Mouse (Mus musculus): Measurements from ENCODE around the gene Gjb1.
"Not testable (repeated sequence)": the region's sequence is repeated elsewhere in the genome, so short reads cannot be mapped to it uniquely, and the experiment has no call there.

Gjb1 gene

GRCm38 (mm10) chrX:101376190-101376968 lies at the start of gene Gjb1:
Gene Gjb1, plus strand, starts transcription at chrX:101376378.
- in situ Hi-C loops (cut with MboI, MseI), result no loop called here

DNA sequence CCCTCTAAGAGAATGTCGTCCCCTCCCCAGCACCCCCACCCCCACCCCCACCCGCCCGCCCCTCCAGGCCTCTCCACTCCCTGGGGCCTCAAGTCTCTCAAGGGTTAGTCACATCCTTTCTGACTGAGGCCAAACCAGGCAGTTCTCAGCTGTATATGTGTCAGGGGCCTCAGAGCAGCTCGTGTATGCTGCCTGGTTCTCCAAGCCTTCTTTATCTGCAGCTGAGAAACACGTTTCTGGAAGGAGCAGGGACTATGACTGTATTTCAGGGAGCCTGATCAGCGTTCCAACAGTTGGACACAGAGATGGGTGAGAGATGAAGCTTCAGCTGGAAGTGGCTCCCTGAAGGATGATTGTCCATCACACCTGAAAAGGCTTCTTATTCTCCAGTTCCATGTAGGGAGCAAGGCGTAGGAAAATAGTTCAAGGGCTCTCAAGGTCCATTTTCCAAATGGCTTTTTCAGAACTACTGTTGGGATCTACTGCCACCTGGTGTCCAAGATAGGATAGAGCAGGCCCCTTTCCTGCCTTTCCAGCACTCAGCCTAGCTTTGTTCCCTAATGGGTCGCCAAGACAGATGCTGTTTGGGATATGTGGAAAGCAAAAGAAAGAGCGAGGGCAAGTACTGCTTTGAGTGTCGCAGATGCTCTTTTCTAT lies 46.7 kb upstream of the Gjb1 start:
- in situ Hi-C loops (cut with MboI, MseI), result loop anchor here (25.0 kb wide), 1 partner anchor 192 kb away; no protein-coding TSS in a partner anchor

- in situ Hi-C loops (cut with MboI, MseI), result loop anchor here (25.0 kb wide), 1 partner anchor 195 kb away; no protein-coding TSS in a partner anchor
These were observed 44.2 kb upstream of the Gjb1 start for GRCm38 (mm10) chrX:101332031-101332374.

DNA sequence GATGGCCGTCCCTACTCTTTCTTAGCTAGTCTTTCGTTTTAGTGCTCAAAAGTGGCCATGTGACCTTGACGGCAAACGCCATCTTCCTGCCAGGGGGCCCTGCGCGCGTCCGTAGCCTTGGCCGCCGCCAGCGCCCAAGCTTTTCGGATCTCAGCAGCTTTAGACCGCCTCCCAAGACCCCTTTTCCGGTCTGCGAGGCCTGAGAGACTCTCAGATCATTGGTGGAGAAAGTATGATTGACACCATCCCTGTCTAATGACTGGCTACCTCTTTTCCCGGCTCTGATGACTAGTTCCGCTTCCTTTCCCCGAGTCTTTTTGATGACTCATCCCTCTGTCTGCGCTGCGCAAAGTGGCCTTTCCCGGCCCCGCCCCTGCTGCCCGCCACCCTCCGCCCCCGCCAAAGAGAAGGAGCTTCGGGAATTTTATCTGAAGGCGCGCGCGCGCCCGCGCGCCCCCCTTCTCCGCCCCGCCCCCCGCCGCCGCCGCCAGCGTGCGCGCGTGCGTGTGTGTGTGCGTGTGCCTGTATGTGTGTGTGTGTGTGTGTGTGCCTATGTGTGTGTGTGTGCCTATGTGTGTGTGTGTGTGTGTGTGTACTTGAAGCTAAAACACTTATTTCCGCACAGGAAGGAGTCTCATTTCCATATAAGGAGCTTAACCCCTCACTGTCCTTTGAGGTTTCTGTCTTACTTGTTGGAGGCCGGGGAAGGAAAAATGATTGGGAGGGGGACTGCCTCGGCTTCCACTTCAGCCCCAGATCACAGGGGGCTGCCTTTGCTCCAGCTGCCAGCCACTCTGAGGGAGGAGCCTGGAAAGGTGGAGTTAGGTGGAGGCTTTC lies 43.6 kb upstream of the Gjb1 start:
- in situ Hi-C loops (cut with MboI, MseI), result loop anchor here (25.0 kb wide), 1 partner anchor 195 kb away; no protein-coding TSS in a partner anchor

- in situ Hi-C loops (cut with MboI, MseI), result loop anchor here (25.0 kb wide), 1 partner anchor 197 kb away; no protein-coding TSS in a partner anchor
These were observed 41.6 kb upstream of the Gjb1 start for GRCm38 (mm10) chrX:101334606-101335005.

DNA sequence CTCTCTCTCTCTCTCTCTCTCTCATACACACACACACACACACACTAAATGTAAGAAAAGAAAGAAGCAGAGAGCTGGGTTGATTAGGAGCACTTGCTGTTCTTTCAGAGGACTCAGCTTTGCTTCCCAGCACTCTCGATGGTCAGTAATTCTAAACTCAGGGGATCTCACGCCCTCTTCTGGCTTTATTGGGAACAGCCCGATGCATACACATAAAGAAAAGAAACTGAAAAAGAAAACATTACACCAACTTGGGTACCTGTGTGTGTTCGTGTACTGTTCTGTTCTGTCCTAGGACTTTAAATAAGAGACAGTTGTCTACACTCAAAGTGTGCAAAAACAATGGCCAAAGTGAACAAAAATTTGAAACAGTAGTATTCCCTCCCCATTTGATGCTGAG lies 37.5 kb upstream of the Gjb1 start:
- in situ Hi-C loops (cut with MboI, MseI), result loop anchor here (25.0 kb wide), 1 partner anchor 201 kb away; no protein-coding TSS in a partner anchor

- in situ Hi-C loops (cut with MboI, MseI), result loop anchor here (25.0 kb wide), 1 partner anchor 206 kb away; no protein-coding TSS in a partner anchor
These were observed 33.3 kb upstream of the Gjb1 start for GRCm38 (mm10) chrX:101342837-101343236.

DNA sequence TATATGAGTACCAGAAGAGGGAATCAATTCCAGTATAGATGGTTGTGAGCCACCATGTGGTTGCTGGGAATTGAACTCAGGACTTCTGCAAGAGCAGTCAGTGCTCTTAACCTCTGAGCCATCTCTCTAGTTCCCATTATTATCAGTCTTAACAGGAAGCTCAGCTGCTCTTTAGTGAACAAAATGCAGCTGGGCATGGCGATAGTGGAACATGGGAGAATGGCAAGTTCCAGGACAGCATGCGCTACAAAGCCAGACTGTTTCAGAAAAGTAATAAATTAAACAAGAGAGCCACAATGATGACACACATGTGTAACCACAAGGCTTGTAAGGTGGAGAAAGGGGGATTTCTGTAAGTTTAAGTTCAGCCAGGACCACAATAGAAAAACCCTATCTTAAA lies 30.7 kb upstream of the Gjb1 start:
- in situ Hi-C loops (cut with MboI, MseI), result loop anchor here (25.0 kb wide), 1 partner anchor 208 kb away; no protein-coding TSS in a partner anchor

DNA sequence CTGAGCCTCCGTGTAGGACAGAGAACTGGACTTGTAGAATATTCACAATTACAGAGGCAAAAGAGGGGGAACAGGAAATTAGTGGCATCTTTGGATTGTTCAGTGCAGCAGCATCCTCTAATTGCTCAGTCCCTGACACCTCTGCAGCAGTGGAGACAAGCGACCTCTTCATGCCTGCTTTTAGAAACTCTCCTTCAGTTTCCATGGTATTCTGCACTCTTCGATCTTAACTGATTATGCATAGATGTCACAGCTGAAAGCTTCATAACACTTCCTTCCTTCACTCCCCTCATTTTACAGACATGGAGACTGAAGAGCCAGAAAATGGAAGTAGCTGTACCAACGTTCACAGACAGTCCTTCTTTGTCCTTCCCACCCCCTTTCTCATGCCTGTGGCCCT lies 29.7 kb upstream of the Gjb1 start:
- in situ Hi-C loops (cut with MboI, MseI), result loop anchor here (25.0 kb wide), 1 partner anchor 209 kb away; no protein-coding TSS in a partner anchor

DNA sequence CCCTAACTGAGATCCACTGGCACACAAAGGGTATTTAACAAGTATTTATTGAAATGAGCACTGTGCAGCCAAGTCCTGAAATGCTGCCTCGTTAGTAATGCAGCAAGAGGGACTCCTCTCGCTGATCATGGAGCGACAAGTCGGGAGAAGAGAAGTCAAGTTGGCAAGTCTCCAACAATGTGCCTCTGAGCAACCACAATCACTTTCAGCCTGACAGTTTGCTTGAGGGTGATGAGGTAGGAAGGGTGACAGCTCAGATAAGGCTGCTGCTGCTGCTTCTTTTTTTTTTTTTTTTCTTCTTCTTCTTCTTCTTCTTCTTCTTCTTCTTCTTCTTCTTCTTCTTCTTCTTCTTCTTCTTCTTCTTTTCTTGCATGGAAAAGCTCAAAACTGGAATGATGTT lies 25.0 kb upstream of the Gjb1 start:
- in situ Hi-C loops (cut with MboI, MseI), result no loop called here

DNA sequence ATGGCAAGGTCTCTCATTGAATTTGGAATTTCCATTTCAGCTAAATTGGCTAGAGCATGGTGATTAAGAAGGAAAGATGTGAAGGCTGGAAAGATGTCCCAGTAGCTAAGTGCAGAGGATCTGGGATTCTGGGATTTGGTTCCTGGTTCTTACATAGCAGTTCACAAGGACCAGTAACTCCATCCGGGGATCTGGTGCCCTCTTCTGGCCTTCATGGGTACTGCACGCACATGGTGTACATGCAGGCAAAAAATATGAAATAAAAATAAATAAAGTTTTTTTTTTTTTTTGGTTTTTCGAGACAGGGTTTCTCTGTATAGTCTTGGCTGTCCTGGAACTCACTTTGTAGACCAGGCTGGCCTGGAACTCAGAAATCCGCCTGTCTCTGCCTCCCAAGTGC lies 17.3 kb upstream of the Gjb1 start:
- in situ Hi-C loops (cut with MboI, MseI), result not testable (repeated sequence)

DNA sequence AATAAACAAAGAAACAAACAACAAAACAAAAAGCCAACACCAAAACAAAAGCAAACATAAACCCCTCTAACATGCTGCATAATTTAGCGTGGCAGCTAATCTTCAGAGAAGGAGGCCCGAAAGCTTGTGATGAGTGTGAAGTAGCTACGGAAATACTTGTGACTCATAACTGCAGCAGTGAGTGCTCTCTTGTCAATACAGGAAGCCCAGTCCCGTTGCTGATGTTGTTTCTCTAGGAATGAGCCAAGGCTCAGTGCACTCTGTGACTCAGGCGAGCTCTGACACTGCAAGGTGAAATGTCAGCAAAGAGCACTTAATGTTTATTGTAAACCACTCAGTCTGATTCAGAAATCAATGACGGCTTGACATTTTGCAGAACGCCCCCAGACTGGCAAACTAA lies 7.2 kb upstream of the Gjb1 start:
- in situ Hi-C loops (cut with MboI, MseI), result no loop called here

DNA sequence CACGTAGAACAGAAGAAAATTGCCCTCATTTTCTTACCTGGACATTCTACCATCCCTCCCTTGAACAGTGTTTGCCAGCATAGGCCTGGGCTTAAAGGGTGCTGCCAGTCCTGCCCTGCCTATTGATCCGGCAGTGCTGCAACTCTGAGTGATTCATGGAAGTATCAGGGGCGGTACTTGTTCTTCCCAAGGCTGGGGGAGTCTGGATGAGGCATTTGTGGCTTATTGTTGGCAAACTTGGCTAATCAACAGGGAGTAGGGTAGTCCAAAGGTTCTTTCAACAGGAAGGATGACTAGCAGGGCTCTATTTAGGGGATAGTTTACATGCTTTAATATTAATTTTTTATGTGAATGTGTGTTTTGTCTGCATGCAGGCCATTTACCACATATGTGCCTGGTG lies 5.6 kb upstream of the Gjb1 start:
- in situ Hi-C loops (cut with MboI, MseI), result no loop called here

GRCm38 (mm10) chrX:101372946-101373345 lies 3.2 kb upstream of the Gjb1 start:
- in situ Hi-C loops (cut with MboI, MseI), result no loop called here

DNA sequence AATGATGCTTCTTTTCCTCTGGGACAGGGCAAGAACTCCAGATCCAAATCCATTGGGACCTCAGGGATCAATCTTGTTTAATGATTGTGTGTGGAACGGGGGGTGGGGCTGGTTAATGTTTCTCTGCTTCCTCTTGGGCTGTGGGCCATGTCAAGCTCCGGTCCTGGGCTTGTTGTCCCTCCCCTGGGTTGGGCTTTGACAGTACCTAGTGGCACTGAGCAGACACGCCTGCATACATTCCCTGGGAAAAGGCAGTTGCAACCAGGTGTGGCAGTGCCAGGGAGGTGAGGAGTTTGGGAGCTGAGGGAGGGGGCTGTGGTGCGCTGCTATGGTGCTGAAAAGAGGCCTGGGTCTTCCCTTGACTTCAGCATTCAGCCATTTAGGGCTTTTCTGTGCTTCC lies 898 bp downstream of the Gjb1 start:
- in situ Hi-C loops (cut with MboI, MseI), result no loop called here

DNA sequence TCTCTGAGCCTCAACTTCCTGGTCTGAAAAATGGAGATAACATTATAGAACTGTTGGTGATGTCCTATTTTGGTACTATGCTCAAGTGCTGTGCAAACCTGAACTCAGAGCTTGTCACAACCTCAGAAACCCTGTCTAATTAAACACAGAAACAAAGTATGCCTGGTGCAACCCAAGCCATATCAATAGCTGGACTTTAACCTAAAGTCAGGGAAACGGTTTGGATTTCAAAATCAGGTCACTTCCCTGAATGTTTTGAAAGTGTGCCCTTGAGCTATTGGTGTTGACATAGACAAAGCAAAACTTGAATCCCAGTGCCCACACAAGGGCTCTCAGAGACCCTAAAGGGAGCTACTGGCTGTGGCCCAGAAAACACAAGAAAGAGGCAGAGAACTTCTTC lies 3.6 kb downstream of the Gjb1 start:
- in situ Hi-C loops (cut with MboI, MseI), result no loop called here

- in situ Hi-C loops (cut with MboI, MseI), result no loop called here
These were observed 7.3 kb downstream of the Gjb1 start for GRCm38 (mm10) chrX:101383455-101383854.

DNA sequence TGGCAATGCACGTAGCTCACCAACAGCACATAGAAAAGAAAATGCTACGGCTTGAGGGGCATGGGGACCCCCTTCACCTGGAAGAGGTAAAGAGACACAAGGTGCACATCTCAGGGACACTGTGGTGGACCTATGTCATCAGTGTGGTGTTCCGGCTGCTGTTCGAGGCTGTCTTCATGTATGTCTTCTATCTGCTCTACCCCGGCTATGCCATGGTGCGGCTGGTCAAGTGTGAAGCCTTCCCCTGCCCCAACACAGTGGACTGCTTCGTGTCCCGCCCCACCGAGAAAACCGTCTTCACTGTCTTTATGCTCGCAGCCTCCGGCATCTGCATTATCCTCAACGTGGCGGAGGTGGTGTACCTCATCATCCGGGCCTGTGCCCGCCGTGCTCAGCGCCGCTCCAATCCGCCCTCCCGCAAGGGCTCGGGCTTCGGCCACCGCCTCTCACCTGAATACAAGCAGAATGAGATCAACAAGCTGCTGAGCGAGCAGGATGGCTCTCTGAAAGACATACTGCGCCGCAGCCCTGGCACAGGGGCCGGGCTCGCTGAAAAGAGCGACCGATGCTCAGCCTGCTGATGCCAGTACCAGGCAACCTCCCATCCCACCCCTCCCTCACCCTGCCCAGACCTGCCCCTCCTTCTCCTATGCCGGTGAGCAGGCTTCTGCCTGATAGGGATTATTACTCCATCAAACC lies 8.4 kb downstream of the Gjb1 start:
- in situ Hi-C loops (cut with MboI, MseI), result no loop called here

GRCm38 (mm10) chrX:101386222-101386621 lies 10.0 kb downstream of the Gjb1 start:
- in situ Hi-C loops (cut with MboI, MseI), result no loop called here

DNA sequence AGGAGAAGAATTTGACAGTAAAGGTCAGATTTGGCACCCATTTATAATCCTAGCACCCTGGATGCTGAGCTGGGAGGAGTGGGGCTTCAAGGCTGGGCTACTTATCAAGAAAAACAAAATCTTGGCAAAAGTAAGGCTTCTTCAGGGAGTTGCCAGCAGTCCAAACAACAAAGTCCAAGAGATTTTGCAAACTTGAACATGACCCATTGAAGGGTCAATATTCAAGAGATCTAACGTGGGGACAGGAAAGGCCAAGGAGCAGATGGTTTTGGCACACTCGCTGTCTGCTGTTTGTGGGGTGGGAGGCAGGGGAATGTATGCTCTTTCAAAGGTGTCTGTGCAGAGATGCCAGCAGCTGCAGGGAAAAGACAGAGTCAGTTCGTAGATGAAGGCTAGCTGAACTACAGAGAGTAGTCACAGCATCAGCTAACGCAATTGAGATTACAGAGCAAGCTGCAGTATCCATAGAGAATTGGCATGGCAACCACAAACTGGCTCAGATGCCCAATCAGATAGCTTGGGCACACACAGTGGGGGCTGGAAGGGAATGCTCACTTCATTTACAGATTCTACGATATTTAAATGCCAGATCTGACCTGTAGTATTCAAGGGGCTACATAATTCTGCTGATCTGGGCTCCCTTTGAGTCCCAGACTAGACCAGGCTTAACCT lies 12.8 kb downstream of the Gjb1 start:
- in situ Hi-C loops (cut with MboI, MseI), result no loop called here

DNA sequence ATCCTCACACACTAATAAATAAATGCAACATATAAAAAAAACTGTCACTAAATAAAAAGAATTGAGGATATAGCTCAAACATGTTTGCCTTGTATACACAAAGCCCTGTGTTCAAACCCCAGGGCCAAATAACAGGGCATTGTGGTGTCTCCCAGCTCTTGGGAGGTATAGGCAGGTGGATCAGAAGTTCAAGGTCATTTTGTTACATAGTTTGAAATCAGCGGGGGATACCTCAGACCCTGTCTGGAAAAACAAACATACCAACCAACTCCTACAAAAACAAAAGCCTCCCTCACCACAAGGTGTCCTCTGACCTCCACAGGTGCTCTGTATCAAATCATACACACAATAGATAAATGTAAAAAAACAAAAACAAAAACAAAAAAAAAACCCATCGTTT lies 18.2 kb downstream of the Gjb1 start:
- in situ Hi-C loops (cut with MboI, MseI), result no loop called here
